Mouse (Mus musculus) cerebellum, adult 2 months (tissue): ENCODE data around the gene Dzip1l. TPM values are rescaled to one million over a fixed set of nuclear protein-coding genes. Genes with fewer than 3 reads are reported as not detected.

ENCODE experiments used
- DNase-seq, 2 experiments: peaks; one replicate each; pipeline ENCODE4 v3.0.0; 2021
- H3K27ac ChIP-seq: fragments of 200-500 bp; 2 replicates; pipeline ENCODE4 v1.5.1; 2012; ENCODE audit warnings: low read length, control low read depth, inconsistent platforms; ENCODE audit not compliant: insufficient read depth
- H3K27me3 ChIP-seq: fragments of 200-500 bp; 2 replicates; pipeline ENCODE4 v1.6.1; 2012; ENCODE audit warnings: inconsistent platforms, mild to moderate bottlenecking, low read length, moderate library complexity; ENCODE audit not compliant: control insufficient read depth, insufficient read depth
- H3K4me1 ChIP-seq: fragments of 200-500 bp; 2 replicates; pipeline ENCODE4 v1.6.1; 2011; ENCODE audit warnings: low read length; ENCODE audit not compliant: control insufficient read depth, insufficient read depth
- H3K4me3 ChIP-seq: fragments of 200-500 bp; replicated peaks from 2 replicates; pipeline ENCODE3; 2011; ENCODE audit warnings: mild to moderate bottlenecking, low read depth, low read length, control low read depth; ENCODE audit not compliant: insufficient read depth
- CTCF ChIP-seq: fragments of 200-500 bp; IDR thresholded peaks from 2 replicates; pipeline ENCODE4 v1.5.1; 2011; ENCODE audit warnings: low read depth, mild to moderate bottlenecking, control low read depth, low read length, moderate library complexity, borderline replicate concordance; ENCODE audit not compliant: insufficient read depth
- POLR2A ChIP-seq: fragments of 200-500 bp; IDR thresholded peaks from 2 replicates; pipeline ENCODE4 v1.6.1; 2011; ENCODE audit warnings: low read length, control low read depth, borderline replicate concordance; ENCODE audit not compliant: insufficient read depth
- WGBS: fragments of 180-500 bp; shearing (Covaris S2); methylation state at CpG from one replicate; pipeline ENCODE4 v1.1.7; 2018; 5-methylcytosine and 5-hydroxymethylcytosine counted together
- polyA plus RNA-seq: library from polyadenylated mRNA; depleted of rRNA; stranded (reverse); fragments of >200 nt; gene quantifications from 2 replicates; pipeline ENCODE4 v1.2.3, GENCODE M21; 2012

Gene Dzip1l
- polyA plus RNA-seq, 1 experiment = 8.5 TPM

GRCm38 (mm10) chr9:99632264-99632663, 3.0 kb downstream of the Dzip1l start:
- H3K4me3 ChIP-seq = no peak overlapping the region
- H3K27me3 ChIP-seq = no peaks in the 10 kb centered on the region
- DNase-seq = no peak
- no peak overlapping the region for H3K27ac ChIP-seq
- TF ChIP-seq CTCF (no peak), POLR2A (no peak)
- 49% methylated on average over 8 of the region's 8 CpGs for WGBS
- H3K4me1 ChIP-seq = no peaks in the 10 kb centered on the region; the same call in 1 of the 2 replicates

DNA sequence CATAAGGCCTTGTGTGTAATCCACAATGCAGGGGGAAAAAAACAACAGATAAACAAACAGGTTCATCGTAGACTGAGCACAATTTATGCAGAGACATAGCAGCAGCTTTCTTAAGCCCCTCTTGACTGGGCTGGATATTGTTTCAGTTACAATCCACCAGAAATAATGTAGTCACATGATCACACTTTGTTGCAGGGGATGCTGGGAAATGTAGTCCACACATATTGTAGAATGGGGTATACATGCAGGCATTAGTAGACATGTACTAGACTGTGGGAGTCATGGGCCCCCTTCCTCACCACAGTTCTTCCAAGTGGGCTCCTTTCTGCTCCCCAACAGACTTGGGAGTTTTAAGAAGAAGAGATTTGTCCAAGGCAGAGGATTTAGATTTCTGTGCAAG, 7.5 kb downstream of the Dzip1l start:
- Histone ChIP-seq H3K27me3 (no peaks in the 10 kb centered on the region), H3K27ac (no peak overlapping the region), H3K4me3 (no peak overlapping the region), H3K4me1 (no peaks in the 10 kb centered on the region; the same call in 1 of the 2 replicates)
- TF ChIP-seq POLR2A = no peak
- TF ChIP-seq CTCF = no peak
- no peak for DNase-seq
- WGBS = 84% methylated on average over 1 of the region's 1 CpGs

GRCm38 (mm10) chr9:99637227-99637626, 7.9 kb downstream of the Dzip1l start:
- no peaks in the 10 kb centered on the region; the same call in 1 of the 2 replicates for H3K4me1 ChIP-seq
- TF ChIP-seq POLR2A (no peak), CTCF (no peak)
- no peak overlapping the region for H3K4me3 ChIP-seq
- no peaks in the 10 kb centered on the region for H3K27me3 ChIP-seq
- DNase-seq = no peak
- 96% methylated on average over 17 of the region's 17 CpGs for WGBS
- no peak overlapping the region for H3K27ac ChIP-seq

GRCm38 (mm10) chr9:99637736-99638135, 8.4 kb downstream of the Dzip1l start:
- Histone ChIP-seq H3K27me3 (no peaks in the 10 kb centered on the region), H3K27ac (no peak overlapping the region), H3K4me1 (no peaks in the 10 kb centered on the region; the same call in 1 of the 2 replicates), H3K4me3 (no peak overlapping the region)
- no peak for TF ChIP-seq POLR2A
- TF ChIP-seq CTCF = no peak
- no peak for DNase-seq
- WGBS = 55% methylated on average over 13 of the region's 13 CpGs

GRCm38 (mm10) chr9:99639957-99640356, 10.7 kb downstream of the Dzip1l start:
- Histone ChIP-seq H3K4me1 (no peaks in the 10 kb centered on the region), H3K27ac (no peak overlapping the region), H3K27me3 (no peaks in the 10 kb centered on the region), H3K4me3 (no peak overlapping the region)
- 89% methylated on average over 5 of the region's 5 CpGs for WGBS
- TF ChIP-seq POLR2A (no peak), CTCF (no peak)
- DNase-seq = no peak

DNA sequence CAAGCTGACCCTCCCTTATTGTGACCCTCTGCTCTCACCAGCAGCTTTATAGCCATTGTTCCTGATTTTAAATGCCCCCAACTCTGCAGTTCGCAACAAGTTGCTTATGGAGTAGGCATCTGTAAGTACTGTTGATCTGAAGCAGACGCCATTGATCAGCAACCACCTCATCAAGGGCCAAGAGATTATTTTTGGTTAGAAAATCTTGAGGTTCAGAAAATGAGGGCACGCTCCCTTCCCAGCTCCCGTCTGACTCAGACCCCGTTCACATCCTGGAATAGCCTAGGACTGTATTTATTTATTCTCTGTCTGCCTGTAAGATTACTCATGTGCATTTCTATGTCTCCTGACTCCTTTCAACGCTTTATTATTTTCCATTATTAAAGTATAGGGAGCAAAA, 16.1 kb downstream of the Dzip1l start:
- TF ChIP-seq CTCF = no peak
- no peaks in the 10 kb centered on the region for H3K4me1 ChIP-seq
- H3K4me3 ChIP-seq = no peak overlapping the region
- no peak for DNase-seq
- no peak overlapping the region for H3K27ac ChIP-seq
- WGBS = 87% methylated on average over 6 of the region's 6 CpGs
- no peaks in the 10 kb centered on the region for H3K27me3 ChIP-seq

GRCm38 (mm10) chr9:99646102-99646501, 16.8 kb downstream of the Dzip1l start:
- DNase-seq = no peak
- no peak for TF ChIP-seq CTCF
- no peak for TF ChIP-seq POLR2A
- Histone ChIP-seq H3K27ac (no peak overlapping the region), H3K27me3 (no peaks in the 10 kb centered on the region), H3K4me1 (no peaks in the 10 kb centered on the region), H3K4me3 (no peak overlapping the region)
- WGBS = 94% methylated on average over 6 of the region's 6 CpGs

GRCm38 (mm10) chr9:99660756-99661155, 31.5 kb downstream of the Dzip1l start:
- H3K4me1 ChIP-seq = no peaks in the 10 kb centered on the region
- no peak for DNase-seq
- WGBS = 57% methylated on average over 10 of the region's 10 CpGs
- H3K4me3 ChIP-seq = no peak overlapping the region
- H3K27me3 ChIP-seq = no peaks in the 10 kb centered on the region
- TF ChIP-seq CTCF = no peak
- no peak for TF ChIP-seq POLR2A
- H3K27ac ChIP-seq = no peak overlapping the region
